Mouse (Mus musculus) ovary, adult 18-20 months (tissue): ENCODE measurements around the gene Cyp27b1.
A peak's percentile ranks its signal among the peaks of the same experiment; 100 is the strongest.

Experiments
- DNase-seq: peaks from one replicate; pipeline ENCODE4 v3.0.0; 2022; ENCODE audit warnings: low spot score, mixed read lengths

Cyp27b1 gene

DNA sequence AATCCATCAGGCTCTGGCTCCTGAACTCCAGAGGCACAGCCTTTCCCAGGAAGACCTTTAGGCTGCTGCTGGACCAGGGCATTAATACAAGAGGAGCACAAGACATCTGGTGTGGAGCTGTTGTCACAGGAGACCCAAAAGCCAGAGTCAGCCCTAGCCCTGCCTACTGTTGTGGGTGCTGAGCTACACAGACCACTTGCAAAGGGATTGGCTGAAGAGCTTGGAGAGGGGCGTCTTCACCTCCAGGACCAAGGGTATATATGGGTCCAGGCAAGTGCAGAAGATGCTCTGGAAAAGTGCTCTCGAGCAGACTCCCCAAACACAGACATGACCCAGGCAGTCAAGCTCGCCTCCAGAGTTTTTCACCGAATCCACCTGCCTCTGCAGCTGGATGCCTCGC lies at the start of gene Cyp27b1:
Cyp27b1 (plus strand) TSS at position 297 of the 400 bp plus-strand sequence.
- DNase-seq: no peak

DNA sequence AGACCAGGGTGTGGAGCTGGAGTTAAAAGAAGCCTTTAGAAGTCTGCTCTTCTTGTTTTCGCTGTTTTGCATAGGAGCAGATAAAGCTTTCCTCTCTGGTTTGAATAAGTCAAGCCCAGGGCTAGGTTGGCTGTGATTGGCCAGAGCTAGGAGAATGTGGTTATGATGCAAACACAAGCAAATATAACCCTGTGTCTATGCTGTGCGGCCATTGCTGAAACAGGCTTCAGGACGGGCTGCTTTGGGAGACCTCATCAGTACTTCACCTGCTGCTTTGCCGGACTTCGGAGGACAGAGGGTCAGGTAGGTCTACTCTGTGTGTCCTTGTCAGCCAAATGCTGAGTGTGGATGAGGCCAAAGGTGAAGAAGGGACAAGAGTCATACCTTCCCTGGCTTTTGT lies 47.5 kb upstream of the Cyp27b1 start, which contains the start of gene Avil:
Avil (plus strand) TSS at position 181 of the 400 bp plus-strand sequence.
- DNase-seq: no peak

DNA sequence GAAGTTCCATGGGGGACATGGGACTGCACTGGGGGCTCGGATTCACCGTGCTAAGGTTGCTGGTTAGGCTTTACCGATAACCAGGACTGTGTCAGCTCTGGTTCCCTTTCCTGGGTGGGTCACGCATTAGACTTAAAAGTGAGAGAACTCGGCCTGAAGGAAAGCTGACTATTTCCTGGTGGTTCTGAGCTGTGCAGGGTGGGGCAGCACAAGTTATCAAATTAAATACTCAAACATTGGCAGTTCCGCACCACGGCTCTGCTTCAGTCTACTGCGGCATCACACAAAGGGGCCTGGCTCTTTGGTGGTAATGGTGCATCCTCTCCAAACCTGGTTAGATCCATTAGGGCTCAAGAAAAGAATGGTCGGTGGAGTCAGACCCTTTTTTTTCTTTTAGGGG lies 46.8 kb upstream of the Cyp27b1 start:
- no peak for DNase-seq

DNA sequence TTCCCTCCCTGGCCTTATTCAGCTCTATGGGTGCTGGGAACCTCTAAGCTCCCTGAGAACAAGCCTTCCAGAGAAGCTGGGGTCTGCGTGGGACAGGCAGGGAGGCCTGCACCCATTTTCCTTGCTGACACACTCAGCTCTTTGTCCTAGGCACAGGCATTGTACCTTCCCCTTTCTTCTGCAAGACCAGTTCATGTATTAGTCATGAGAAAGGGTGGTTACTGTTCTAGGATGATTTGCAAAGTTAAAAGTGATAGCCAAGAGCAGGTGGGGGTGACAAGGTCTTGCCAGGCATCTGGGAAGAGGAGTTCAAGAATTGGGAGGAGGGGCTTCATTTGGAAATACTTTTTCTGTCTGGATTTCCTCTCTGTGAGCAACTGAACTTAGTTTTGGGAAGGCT lies 46.0 kb upstream of the Cyp27b1 start:
- no peak for DNase-seq

DNA sequence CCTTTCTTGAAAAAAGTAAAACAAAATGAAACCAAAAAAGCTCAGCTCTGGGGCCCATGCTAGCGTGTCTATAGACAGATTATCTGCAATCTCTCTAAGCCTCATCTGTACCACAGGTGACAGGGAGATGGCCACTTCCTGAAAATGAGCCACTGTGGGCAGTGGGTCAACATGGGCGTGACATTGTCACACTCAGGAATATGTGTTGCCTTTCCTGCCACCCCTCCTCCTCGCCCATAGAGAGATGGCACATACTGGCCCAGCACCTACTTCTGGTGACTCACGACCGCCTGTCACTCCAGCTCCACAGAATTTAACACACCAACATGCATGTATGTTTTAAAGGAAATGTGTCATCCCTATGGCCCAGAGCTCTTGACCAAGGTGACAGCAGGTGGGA lies 45.3 kb upstream of the Cyp27b1 start:
- no peak for DNase-seq

DNA sequence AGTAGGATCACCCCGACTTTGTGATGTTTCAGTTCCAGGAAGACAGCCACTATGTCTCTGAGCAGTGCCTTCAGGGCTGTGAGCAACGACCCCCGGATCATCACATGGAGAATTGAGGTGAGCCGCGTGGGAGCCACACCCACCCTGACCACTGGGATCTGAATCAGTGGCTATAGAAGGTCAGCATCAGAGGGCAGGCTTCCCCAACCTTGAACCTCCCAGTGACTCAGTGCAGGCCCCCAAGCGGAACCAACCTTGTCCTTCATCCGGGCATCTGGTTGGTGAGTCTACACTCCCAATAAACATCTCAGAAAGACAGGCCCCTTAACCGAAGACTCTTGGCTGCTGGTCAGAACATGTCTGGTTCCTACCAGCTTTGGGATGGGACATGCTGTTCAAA lies 44.7 kb upstream of the Cyp27b1 start:
- DNase-seq: peak; percentile 24

DNA sequence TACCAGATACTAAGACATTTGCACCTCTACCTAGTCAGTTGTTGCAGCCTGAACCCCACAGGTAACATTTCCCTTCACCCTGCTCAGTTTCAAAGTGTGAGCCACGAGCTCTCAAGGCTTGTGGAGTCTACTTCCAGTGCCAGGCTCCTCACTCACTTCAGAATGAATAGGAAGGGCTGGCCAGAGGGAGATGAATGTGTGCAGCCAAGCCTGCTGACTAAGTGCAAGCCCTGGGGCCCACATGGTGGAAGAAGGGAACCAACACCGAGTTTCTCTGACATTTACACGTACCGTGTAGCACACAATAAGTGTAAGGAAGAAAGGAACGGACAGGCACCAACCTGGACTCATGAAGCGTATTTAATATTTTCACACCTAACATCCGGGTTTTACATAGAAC lies 44.2 kb upstream of the Cyp27b1 start:
- DNase-seq: no peak

DNA sequence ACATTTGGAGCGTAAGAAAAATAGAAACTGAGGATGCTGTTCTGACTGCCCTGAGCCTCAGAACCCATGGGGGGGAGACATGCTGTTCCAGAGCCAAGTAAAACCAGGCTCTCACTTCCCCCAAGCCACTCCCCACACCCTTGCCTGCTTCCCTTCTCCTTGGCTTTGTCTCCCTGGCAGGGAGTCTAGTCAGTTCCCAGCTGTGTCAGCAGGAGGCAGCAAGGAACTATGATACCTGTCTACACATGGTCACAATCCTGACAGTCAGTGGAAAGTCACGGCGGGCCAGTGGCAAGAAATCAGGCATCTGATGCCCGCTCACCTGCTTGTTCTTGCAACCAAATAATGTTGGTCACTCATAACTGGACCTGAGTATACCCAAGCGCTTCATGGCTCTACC lies 31.6 kb upstream of the Cyp27b1 start:
- DNase-seq: no peak

DNA sequence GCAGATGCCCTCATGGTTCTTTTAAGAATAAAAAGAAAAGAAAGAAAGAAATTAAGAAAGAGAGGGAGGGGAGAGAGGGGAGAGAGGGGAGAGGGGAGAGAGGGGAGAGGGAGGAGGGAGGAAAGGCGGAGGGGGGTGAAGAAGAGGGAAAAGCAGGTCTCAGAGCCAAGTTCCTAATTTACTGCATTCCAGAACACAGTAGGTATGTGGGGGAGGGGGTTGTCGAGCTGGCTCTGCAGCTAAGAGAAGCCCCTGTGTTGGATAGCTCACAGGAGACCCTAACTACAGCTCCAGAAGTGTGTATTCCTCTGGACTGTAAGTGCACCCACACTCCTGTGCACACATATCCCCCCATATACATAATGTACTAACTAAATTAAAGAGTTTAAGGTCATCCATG lies 31.0 kb upstream of the Cyp27b1 start:
- DNase-seq: no peak

DNA sequence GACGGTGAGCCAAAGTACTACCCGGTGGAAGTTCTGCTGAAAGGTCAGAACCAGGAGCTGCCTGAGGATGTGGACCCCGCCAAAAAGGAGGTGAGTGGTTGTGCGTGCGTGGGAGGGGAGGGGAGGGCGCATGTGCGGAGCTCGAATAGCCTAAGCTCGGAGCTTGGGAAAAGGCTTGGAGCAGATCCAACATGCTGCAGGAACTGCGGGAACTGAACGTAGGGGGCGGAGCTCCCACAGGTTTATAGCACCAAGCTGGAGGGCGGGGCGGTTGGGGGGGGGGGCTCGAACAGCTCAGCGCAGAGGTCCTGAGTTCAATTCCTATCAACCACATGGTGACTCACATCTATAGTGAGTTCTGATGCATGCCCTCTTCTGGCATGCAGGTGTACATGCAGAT lies 29.6 kb upstream of the Cyp27b1 start:
- DNase-seq: no peak

DNA sequence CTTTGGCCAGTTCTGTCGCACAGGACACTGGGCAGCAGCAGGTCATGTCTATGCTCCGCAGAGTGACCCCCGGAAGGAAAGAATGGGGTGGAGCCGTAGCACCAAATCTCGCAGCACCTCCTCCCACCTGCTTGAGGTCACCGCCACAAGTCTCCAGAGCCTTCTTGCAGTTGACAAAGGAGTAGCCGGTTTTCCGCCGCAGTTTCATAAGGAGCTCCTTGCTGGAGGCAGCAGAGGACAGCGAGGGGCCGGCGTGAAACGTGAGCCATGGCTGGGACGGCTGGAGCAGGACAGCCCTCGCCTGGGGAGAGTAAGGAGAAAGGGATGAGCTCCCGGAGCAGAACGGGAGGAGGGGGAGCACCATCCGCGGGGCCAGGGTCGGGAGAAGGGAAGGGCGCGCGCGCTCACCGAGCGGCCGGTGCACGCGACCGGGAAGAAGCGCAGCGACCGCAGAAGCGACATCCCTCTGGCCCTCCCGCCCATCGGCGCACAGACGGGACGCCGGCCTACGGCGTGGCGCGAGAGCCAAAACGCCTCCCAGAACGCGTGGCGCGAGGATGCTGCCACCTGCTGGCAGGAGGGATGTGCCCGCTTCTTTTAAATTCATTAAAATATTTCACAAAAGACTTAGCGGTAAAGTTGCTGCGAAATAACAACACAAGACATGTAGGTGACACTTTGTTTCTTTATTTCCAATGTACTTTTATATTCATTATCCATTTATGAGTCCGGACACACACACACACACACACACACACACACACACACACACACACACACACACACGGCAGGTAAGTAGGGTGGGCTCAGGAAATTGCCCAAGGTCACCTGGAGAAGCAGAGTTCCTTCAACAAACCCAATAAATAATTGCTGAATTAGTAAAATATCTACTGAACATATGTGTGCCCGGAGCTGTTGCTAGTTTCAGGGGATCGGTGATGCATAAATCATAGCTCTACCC lies 17.4 kb upstream of the Cyp27b1 start, which contains the start of gene Tsfm:
Tsfm (minus strand) TSS at position 505 of the 961 bp plus-strand sequence.
- peak; percentile 80 for DNase-seq

DNA sequence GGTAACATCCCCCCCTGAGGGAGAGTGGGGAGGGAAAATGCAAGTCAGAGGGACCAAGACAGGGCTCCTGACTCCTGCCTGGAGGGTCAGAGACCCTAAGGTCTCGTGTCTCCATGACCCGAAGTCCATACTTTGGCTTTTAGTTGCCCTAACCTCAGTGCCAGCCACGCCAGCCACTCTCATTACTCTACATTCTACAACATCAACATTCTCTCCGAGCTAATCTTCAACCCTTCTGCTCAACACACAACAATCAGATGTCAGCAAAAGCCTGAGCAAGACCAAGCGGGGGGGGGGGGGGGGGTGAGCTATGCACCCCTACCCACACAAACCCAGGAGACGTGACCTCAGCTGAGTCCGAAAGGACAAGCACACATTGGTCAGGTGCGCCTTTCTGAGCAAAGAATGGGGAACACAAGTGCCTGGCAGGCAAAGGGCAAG lies 14.7 kb upstream of the Cyp27b1 start:
- DNase-seq: no peak

DNA sequence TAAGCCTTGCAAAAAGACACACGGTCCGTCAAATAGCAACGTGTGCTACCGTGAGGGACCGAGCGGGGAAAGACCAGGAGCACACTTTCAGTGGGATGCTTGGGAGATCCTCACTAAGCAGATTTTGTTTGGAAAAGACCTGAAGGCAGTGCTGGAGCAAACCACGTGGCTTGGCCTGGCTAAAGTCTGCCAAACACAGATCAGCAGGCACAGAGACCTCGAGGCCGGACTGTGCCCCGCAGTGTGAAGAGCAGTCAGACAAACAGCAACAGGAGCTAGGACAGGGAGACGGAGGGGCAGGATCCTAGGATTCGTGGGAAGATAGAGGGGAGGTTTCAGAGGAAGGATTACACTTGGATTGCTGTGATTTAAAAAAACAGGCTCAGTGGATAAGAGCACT lies 11.8 kb upstream of the Cyp27b1 start:
- no peak for DNase-seq

DNA sequence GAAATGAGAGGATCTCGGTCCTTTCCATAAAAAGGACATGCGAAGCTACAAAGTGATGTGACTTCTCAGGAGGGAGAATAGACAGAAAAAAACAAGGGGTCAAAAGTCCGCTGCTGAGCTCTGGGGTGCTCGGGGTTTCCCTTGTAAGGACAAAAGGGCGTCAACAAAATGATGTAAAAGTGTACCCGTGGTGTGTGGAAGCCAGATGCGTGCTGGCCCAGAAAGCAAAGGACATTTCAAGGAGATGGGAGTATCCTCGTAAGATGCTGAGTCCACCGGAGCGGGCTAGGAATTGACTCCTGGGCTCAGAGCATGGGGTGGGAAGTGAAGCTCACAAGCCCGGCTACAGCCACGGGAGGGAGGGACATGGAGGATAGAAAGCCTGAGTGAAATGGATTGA lies 10.4 kb upstream of the Cyp27b1 start:
- no peak for DNase-seq

DNA sequence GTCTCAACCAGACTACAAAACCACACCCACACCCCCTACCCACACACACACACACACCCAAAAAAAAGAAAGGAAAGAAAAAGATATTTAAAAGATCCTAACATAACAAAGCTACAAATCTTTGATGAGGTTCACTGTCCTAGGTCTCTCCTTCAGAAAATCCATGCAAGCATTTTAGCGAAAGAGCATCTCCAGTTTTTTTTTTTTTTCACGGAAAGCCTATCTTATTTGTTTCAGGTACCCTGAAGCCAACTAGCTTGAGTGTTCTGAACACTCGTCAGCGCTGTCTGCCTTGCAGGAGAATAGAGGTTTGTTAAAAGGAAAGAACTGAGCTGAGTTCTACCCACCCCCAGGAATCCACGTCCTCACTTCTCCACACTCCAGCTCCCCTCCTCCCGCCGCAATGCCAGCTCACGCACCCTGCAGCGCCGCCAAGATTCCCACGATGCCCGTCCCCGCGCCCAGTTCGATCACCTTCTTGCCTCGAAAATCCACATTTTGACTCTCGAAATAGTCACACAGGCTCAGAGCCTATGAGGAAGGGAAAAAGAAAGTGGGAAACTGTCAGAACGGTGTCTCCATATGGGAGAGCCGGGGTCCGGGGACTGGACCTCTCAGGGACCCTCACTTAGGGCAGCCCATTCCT lies 7.4 kb upstream of the Cyp27b1 start:
- DNase-seq: no peak

DNA sequence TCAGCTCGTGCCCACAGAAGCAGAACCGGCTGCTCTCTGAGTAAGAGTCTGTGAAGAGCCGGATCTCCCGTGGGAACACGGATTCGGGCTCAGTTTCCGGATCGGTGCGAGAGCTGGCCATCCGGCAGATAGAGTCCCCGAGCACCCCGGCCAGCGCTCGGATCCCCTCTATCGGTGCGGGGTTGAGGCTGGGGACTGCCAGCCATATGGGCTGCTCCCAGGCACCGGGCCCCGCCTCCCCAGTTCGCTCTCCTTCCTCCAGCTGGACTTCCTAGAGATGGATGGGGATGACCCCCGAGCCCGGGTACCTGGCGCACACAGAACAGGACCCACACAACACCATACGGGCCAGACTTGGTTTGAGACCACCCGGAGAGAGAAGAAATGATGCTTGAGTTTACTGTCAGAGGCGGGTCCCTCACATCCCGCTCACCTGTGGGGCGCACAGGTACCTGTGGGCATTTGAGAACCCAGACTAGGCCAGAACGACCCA lies 6.7 kb upstream of the Cyp27b1 start, which contains the start of the genes Mettl1 and Eef1akmt3:
Mettl1 (plus strand) TSS at position 141 of the 493 bp plus-strand sequence.
Eef1akmt3 (minus strand) TSS at position 240 of the 493 bp plus-strand sequence.
- DNase-seq: no peak

DNA sequence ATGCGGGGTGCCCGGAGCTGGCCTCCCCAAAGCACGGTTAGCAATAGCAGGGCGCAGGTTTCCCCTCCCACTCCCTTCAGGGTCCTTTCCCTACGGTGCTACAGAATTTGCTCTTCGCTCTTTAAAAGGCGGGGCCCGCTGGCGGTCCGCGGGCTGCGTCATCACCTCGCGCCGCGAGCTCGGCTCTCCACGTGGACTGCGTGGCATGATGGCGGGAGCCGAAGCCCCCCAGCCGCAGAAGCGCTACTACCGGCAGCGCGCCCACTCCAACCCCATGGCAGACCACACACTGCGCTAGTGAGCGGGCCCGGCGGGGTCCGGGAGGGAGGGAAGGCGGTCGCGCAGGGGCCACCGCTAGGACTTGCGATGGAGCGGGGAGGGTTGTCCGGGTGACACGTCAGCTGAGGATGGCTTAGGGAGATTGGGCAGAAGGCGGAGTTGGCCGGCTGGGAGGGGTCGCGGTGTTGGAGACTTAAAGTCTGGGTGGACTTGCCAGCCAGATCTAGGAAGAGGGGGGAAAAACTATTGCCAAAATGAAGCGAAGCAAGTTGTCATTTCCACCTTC lies 6.2 kb upstream of the Cyp27b1 start:
- peak; percentile 74 for DNase-seq

DNA sequence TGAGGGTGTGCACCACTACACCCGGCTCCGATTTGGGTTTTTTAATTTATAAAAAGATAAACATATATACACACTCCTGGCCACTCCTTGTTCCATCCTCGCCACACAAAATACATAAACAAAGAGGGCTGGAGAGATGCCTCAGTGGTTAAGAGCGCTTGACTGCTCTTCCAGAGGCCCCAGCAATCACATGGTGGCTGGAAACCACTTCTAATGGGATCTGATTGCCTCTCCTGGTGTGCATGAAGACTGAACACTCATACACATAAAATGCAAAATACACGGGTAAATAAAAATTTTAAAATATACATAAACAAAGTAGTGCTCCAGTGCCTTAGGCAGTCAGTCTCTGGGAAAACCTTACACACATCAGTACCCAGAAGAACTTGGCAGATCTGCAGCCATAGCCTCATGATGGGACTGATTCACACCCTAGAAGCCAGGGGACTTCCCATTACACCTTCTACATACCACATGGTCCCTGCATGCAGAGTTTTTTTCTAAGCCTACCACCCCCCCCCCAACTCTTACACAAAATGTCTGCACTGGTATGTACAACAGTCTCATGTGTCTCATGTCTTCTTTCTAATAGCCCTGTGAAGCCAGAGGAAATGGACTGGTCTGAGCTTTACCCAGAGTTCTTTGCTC lies 5.5 kb upstream of the Cyp27b1 start:
- DNase-seq: no peak

DNA sequence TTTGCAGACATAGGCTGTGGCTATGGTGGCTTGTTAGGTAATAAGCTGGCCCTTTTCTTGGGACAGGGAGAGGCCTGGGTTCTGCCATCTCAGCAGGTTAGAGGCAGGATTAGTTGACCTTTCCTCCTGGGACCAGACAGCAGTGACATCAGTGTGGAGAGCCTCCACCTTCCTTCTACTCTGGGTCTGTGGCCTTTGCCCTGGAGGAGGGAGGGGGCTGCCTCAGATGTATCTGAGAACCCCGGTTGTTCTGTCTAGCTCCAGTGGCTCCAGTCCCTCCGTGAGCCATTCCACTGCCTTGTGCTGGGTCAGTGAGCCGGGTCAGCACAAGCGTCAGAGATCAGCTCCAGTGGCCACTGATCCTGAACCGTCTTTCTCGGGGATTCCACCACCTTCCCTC lies 4.9 kb upstream of the Cyp27b1 start:
- DNase-seq: no peak

DNA sequence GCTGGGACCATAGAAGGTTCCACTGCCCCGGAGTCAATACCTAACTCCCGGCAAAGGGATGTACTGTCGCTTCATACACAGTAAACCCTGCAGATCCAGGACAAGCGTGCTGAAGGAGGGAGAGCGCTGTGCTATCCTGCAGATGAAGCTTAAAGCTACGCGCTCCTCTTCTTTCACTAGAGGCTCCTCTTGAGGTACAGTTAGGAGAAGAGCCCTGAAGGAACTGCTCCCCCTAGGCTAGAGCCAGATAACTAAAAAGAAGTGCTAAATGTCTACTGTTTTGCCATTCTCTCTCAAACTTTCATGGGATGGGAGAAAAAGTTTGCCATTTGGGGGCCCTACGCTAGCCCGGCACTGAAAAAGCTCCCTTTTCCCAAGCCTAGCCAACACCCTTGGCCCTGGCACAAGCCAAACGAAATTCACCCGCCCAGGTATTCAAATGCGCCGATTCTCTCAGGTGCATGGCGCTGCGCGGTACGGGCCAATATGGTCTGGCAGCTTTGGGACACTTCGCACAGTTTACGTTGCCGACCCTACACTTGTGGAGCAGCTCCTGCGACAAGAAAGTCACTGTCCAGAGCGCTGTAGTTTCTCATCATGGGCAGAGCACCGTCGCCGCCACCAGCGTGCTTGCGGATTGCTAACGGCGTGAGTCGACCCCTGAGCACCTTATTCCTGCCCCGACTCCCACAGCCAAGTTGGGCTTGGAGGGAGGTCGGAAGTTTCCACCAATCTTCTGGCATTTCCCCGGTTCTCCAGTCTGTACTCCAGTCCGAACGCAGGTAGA lies 751 bp downstream of the Cyp27b1 start:
- DNase-seq: no peak
